Mouse (Mus musculus): ENCODE data around the gene Actg1.

The Actg1 gene

DNA sequence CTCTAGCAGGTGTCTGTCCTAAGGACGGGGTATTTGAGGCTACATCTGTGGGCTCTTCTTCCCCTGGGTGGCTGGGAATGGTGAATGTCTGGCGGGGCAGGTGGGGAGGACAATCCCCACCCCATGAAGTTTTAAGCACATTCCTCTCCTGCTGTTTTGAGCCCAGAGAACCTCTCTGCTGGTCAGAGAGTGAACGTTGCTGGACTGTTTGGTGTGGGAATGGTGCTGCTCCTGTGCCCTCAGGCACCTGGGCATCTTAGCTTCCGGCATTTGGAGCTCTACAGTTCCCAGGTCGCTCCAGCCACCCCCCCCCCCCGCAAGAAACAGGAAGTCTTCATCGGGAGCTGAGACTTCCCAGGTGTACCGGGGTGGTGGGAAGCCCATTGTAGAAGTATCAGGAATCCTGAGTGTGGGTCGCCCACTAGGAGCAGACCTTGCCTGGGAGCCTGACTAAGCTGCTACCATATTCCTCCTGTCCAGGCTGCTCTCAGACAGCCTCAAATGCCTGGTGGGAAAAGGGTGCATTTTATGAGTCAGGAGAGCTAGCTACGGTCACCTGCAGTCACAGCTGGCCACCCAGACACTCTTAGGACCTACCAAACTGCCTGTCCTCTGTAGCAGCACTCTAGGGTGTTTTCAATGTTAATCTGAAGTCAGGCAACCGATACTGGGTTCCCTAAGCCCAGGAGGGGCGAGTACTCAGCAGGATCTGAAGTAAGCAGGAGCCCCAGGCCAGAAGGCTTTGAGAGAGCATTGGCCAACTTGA is 41.8 kb downstream of the Actg1 start:
- 0 out of 2 replicates have a peak overlapping the region, but pooled peaks have one; percentile 74 for H3K4me3 ChIP-seq (replicated peaks; ENCODE audit: low read length)
- no peaks in the 10 kb centered on the region for H3K9me3 ChIP-seq (ENCODE audit: low read length)
- H3K36me3 ChIP-seq (ENCODE audit: insufficient read depth, low read length), result no peaks in the 10 kb centered on the region
- peaks cover 59% of the 10 kb centered on the region for H3K4me1 ChIP-seq (replicated peaks; ENCODE audit: low read depth, low read length)
- H3K27me3 ChIP-seq (ENCODE audit: insufficient read depth, low read length), result peaks cover 74% of the 10 kb centered on the region
- TF ChIP-seq CTCF (conservative IDR thresholded peaks at IDR 0.05; ENCODE audit: low read length) (no peak), NANOG (IDR thresholded peaks at IDR 0.05; ENCODE audit: borderline replicate concordance, low read length) (no peak), POU5F1 (IDR thresholded peaks at IDR 0.05; ENCODE audit: borderline replicate concordance, low read length) (no peak)

DNA sequence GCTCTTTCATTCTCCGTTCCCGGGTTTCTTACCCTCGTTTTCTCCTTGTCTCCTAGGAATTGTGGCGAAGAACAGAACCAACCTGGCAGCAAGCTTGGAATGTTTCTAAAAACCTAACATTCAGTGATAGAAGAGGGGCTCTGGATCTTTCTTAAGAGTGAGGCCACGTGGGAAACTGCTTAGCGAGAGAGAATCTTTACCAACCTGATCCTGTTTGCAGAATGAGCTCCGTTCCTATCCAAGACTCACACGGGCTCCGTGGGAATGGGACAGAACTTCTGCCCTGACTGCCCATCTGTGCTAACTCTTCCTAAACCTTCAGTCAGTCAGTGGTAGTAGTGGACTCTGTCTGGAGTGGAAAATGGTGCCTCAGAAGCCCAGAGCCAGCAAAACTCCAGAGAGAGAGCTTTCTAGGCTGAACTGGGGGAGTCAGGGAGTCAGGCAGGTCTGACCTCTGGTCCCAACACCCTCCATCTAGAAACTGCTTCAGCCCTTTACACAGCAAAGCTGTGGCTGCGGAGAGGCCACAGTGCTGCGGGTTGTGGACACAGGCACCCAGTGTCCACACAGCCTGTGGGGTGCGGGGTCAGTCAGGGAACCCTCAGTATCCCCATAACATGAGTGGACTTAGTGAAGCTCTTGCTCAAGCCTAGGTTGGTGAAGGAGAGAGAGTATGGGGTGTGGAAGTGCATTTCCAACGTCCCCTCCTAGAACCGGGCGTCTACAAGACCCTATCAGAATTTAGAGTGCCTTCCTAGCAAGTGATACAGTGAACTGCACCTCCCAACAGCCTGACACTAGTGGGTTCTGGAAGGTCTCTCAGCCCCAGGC is 42.6 kb downstream of the Actg1 start:
- peaks cover 80% of the 10 kb centered on the region for H3K27me3 ChIP-seq (ENCODE audit: insufficient read depth, low read length)
- no peak for TF ChIP-seq POU5F1 (IDR thresholded peaks at IDR 0.05; ENCODE audit: borderline replicate concordance, low read length)
- no peak for TF ChIP-seq CTCF (conservative IDR thresholded peaks at IDR 0.05; ENCODE audit: low read length)
- no peak for TF ChIP-seq NANOG (IDR thresholded peaks at IDR 0.05; ENCODE audit: borderline replicate concordance, low read length)
- no peaks in the 10 kb centered on the region for H3K9me3 ChIP-seq (ENCODE audit: low read length)
- H3K36me3 ChIP-seq (ENCODE audit: insufficient read depth, low read length), result no peaks in the 10 kb centered on the region
- H3K4me1 ChIP-seq (replicated peaks; ENCODE audit: low read depth, low read length), result peaks cover 57% of the 10 kb centered on the region
- H3K4me3 ChIP-seq (replicated peaks; ENCODE audit: low read length), result peak overlapping the region; percentile 74

DNA sequence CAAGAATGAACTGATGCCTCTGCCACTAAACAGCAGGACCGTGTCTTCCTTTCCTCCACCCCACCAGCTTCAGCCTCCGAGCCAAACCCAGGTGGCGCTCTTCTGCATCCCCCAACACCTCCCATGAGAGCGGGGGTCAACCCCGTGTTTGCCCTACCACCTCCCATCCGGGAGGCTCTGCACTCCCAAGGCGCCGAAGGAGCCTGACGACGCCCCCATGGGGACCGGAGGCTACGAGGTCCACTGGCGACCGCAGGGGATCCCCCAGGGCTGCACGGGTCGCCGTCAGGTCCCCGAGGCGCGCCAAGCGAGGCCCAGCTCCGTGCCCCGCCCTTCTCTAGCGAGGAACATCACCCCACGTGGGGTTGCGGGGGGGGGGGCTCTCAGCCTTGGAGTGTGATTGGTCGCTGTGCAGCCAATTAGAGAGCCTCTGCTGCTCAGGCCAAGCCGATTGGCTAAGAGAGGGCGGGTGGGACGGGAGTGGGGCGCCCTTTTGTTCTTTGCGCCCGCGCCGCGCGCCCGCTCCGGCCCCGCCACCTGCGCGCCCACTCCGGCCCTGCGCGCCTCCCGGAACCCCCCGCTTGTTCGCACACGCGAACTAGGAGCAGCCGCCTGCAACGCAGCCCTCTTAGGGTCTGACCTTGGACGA is 43.3 kb downstream of the Actg1 start:
- TF ChIP-seq NANOG (IDR thresholded peaks at IDR 0.05; ENCODE audit: borderline replicate concordance, low read length), result no peak
- TF ChIP-seq POU5F1 (IDR thresholded peaks at IDR 0.05; ENCODE audit: borderline replicate concordance, low read length), result no peak
- TF ChIP-seq CTCF (conservative IDR thresholded peaks at IDR 0.05; ENCODE audit: low read length), result 0 out of 2 replicates have a peak, but pooled peaks have one; percentile 14
- peaks cover 52% of the 10 kb centered on the region for H3K4me1 ChIP-seq (replicated peaks; ENCODE audit: low read depth, low read length)

DNA sequence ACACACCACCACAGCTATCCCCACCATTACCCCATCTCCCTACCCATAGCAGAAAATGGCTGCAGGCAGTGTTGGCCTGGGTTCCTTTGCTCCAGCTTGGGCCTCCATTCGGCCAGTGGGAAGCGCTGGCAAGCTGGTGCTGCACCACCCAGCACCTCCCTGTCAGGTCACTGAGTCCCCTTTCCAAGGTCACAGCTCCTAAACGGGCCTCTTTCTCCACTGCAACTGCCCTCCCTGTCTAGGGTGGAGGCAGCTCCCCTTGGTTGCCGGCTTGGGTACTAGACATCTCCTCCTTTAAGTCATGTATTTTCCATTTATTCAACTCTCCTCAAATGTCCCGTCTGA is 44.0 kb downstream of the Actg1 start:
- Histone ChIP-seq H3K9me3 (ENCODE audit: low read length) (no peaks in the 10 kb centered on the region), H3K4me3 (replicated peaks; ENCODE audit: low read length) (peak overlapping the region; percentile 74), H3K36me3 (ENCODE audit: insufficient read depth, low read length) (no peaks in the 10 kb centered on the region), H3K4me1 (replicated peaks; ENCODE audit: low read depth, low read length) (peaks cover 52% of the 10 kb centered on the region), H3K27me3 (ENCODE audit: insufficient read depth, low read length) (peaks cover 84% of the 10 kb centered on the region)
- TF ChIP-seq POU5F1 (IDR thresholded peaks at IDR 0.05; ENCODE audit: borderline replicate concordance, low read length) (no peak), CTCF (conservative IDR thresholded peaks at IDR 0.05; ENCODE audit: low read length) (no peak), NANOG (IDR thresholded peaks at IDR 0.05; ENCODE audit: borderline replicate concordance, low read length) (no peak)

More for the DNA sequence above, 43.3 kb downstream of the Actg1 start:
- H3K9me3 ChIP-seq (ENCODE audit: low read length), result no peaks in the 10 kb centered on the region
- peaks cover 79% of the 10 kb centered on the region for H3K27me3 ChIP-seq (ENCODE audit: insufficient read depth, low read length)
- peak overlapping the region; percentile 74 for H3K4me3 ChIP-seq (replicated peaks; ENCODE audit: low read length)
- H3K36me3 ChIP-seq (ENCODE audit: insufficient read depth, low read length), result no peaks in the 10 kb centered on the region

DNA sequence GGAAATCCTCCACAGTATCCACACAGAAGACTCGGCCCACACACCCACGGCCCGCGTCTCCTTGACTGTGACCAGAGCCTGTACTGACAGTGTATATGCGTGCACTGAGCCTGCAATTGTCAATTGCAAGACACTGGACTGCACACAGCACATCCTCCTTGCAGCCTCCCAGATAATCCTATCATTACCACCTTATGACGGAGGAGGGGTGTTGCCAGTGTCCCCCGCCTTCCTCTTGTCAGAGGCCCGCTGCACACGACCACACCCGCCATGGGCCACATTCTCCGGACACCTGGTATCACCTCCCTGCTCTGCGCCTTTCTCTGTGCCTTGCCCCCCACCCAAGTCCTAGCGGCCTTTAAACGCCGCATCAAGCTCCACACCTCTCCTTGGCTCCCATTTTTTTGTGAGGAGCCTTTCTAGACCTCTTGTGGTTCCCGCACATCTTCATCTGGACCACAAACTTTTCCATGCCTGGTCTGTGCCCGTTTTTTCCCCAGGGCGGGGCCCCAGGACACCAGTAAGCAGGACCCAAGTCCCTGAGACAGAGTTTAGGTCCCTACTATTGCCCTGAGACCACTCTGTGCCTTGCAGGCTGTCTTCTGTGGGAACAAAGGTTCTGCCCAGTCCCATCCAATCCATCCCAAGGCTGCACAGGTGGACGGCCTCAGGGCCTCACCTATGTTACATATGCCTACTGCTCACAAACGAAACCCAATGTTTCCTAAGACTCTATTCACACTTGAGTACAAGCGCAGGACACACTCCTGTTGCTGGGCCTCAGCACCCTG is 44.6 kb downstream of the Actg1 start:
- Histone ChIP-seq H3K36me3 (ENCODE audit: insufficient read depth, low read length) (no peaks in the 10 kb centered on the region), H3K4me3 (replicated peaks; ENCODE audit: low read length) (no peak overlapping the region), H3K9me3 (ENCODE audit: low read length) (no peaks in the 10 kb centered on the region), H3K4me1 (replicated peaks; ENCODE audit: low read depth, low read length) (peaks cover 49% of the 10 kb centered on the region), H3K27me3 (ENCODE audit: insufficient read depth, low read length) (peaks cover 84% of the 10 kb centered on the region)
- TF ChIP-seq NANOG (IDR thresholded peaks at IDR 0.05; ENCODE audit: borderline replicate concordance, low read length), result no peak
- no peak for TF ChIP-seq CTCF (conservative IDR thresholded peaks at IDR 0.05; ENCODE audit: low read length)
- no peak for TF ChIP-seq POU5F1 (IDR thresholded peaks at IDR 0.05; ENCODE audit: borderline replicate concordance, low read length)

DNA sequence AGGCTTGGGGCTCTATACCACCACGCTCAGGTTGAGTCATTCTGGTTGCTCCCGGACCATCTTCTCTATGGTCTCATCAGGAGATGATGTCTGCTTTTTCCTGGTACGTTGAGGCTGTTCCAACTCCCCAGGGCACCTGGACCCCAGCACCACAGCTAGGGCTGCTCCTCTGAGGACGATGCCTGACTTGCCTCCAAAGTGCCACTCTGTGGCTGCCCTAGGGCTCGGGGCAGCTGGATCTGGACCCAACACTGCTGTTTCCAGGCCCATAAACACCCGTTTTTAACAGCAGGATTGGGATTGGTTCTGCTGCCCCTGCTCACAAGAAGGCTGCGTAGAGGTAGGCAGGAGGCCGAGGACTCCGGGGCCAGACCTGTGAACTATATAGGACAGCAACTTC is 45.2 kb downstream of the Actg1 start:
- TF ChIP-seq POU5F1 (IDR thresholded peaks at IDR 0.05; ENCODE audit: borderline replicate concordance, low read length) (no peak), NANOG (IDR thresholded peaks at IDR 0.05; ENCODE audit: borderline replicate concordance, low read length) (no peak), CTCF (conservative IDR thresholded peaks at IDR 0.05; ENCODE audit: low read length) (no peak)
- no peaks in the 10 kb centered on the region for H3K9me3 ChIP-seq (ENCODE audit: low read length)

DNA sequence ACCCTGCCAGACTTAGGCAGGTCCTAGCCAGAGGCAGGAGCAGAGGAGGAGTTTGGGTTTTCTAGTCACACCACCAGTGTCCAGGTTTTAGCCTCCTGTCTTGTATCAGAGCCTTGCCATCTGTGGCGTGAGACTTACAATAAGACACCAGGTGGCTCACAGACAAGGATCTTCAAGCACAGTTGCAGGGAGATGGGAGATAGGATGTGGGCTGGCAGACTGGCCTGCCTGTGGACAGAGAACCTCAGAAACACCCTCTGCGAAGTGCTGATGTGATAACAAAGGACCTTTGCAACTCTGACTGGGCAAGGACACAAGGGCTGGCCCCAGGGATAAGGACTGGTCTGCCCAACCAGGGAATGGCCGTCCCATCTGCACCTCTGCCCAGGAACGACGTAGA is 48.9 kb downstream of the Actg1 start:
- no peaks in the 10 kb centered on the region for H3K9me3 ChIP-seq (ENCODE audit: low read length)
- H3K36me3 ChIP-seq (ENCODE audit: insufficient read depth, low read length), result no peaks in the 10 kb centered on the region

More for the DNA sequence above, 45.2 kb downstream of the Actg1 start:
- peaks cover 43% of the 10 kb centered on the region for H3K4me1 ChIP-seq (replicated peaks; ENCODE audit: low read depth, low read length)
- no peak overlapping the region for H3K4me3 ChIP-seq (replicated peaks; ENCODE audit: low read length)
- peaks cover 82% of the 10 kb centered on the region for H3K27me3 ChIP-seq (ENCODE audit: insufficient read depth, low read length)
- no peaks in the 10 kb centered on the region for H3K36me3 ChIP-seq (ENCODE audit: insufficient read depth, low read length)

More for the DNA sequence above, 48.9 kb downstream of the Actg1 start:
- H3K4me1 ChIP-seq (replicated peaks; ENCODE audit: low read depth, low read length), result peaks cover 39% of the 10 kb centered on the region
- no peak overlapping the region for H3K4me3 ChIP-seq (replicated peaks; ENCODE audit: low read length)
- TF ChIP-seq NANOG (IDR thresholded peaks at IDR 0.05; ENCODE audit: borderline replicate concordance, low read length), result no peak
- no peak for TF ChIP-seq CTCF (conservative IDR thresholded peaks at IDR 0.05; ENCODE audit: low read length)
- no peak for TF ChIP-seq POU5F1 (IDR thresholded peaks at IDR 0.05; ENCODE audit: borderline replicate concordance, low read length)
- peaks cover 64% of the 10 kb centered on the region for H3K27me3 ChIP-seq (ENCODE audit: insufficient read depth, low read length)
